Mouse (Mus musculus) spleen, adult 2 months (tissue): Measurements from ENCODE around the gene Stac. TPM values are rescaled to one million over a fixed set of nuclear protein-coding genes. Genes with fewer than 3 reads are reported as not detected.

ENCODE experiments used
- DNase-seq, 2 experiments: peaks; one replicate each; pipeline versions ENCODE4 v3.0.0 to v3.0.0-alpha.2; 2012 to 2021; ENCODE audit warnings: low spot score in 2 of 2, low read depth in 1 of 2
- H3K27ac ChIP-seq: fragments of 200-500 bp; 2 replicates; pipeline ENCODE4 v1.5.1; 2012; ENCODE audit warnings: low read length, inconsistent platforms; ENCODE audit not compliant: insufficient read depth
- H3K27me3 ChIP-seq: fragments of 200-500 bp; 2 replicates; pipeline ENCODE4 v1.6.1; 2012; ENCODE audit warnings: mild to moderate bottlenecking, moderate library complexity, low read length, inconsistent platforms; ENCODE audit not compliant: control insufficient read depth, insufficient read depth
- H3K36me3 ChIP-seq: fragments of 200-500 bp; 2 replicates; pipeline ENCODE4 v1.6.1; 2012; ENCODE audit warnings: mild to moderate bottlenecking, low read length, inconsistent platforms; ENCODE audit not compliant: control insufficient read depth, insufficient read depth
- H3K4me1 ChIP-seq: fragments of 200-500 bp; 2 replicates; pipeline ENCODE4 v1.6.1; 2011; ENCODE audit warnings: inconsistent platforms; ENCODE audit not compliant: control insufficient read depth, insufficient read depth, insufficient read length
- H3K4me3 ChIP-seq: fragments of 200-500 bp; 2 replicates; pipeline ENCODE4 v1.5.1; 2011; ENCODE audit warnings: mild to moderate bottlenecking, inconsistent platforms; ENCODE audit not compliant: insufficient read depth, insufficient read length; ENCODE audit errors: extremely low read depth
- CTCF ChIP-seq: fragments of 200-500 bp; IDR thresholded peaks from 2 replicates; pipeline ENCODE4 v1.5.1; 2011; ENCODE audit warnings: mild to moderate bottlenecking, inconsistent platforms; ENCODE audit not compliant: insufficient read depth, insufficient read length, insufficient replicate concordance; ENCODE audit errors: extremely low read depth
- POLR2A ChIP-seq: fragments of 200-500 bp; IDR thresholded peaks from 2 replicates; pipeline ENCODE4 v1.6.1; 2011; ENCODE audit warnings: low read depth, low read length, inconsistent platforms
- WGBS: fragments of 180-500 bp; shearing (Covaris S2); methylation state at CpG from one replicate; pipeline ENCODE4 v1.1.7; 2018; 5-methylcytosine and 5-hydroxymethylcytosine counted together
- polyA plus RNA-seq: library from polyadenylated mRNA; depleted of rRNA; stranded (reverse); fragments of >200 nt; gene quantifications from 2 replicates; pipeline ENCODE4 v1.2.3, GENCODE M21; 2012

The Stac gene
- polyA plus RNA-seq, 1 experiment = 0.07 TPM

- DNase-seq = no peak
- 92% methylated on average over 3 of the region's 3 CpGs for WGBS
- H3K36me3 ChIP-seq = no peaks in the 10 kb centered on the region
- H3K27me3 ChIP-seq = no peaks in the 10 kb centered on the region
- TF ChIP-seq POLR2A (no peak), CTCF (no peak)
- H3K4me1 ChIP-seq = no peaks in the 10 kb centered on the region
- H3K27ac ChIP-seq = no peak overlapping the region
- no peak overlapping the region for H3K4me3 ChIP-seq
Observed at GRCm38 (mm10) chr9:111523871-111524270, 166.3 kb downstream of the Stac start.

GRCm38 (mm10) chr9:111523111-111523510, 167.0 kb downstream of the Stac start:
- no peak for TF ChIP-seq CTCF
- no peak for TF ChIP-seq POLR2A
- 88% methylated on average over 11 of the region's 11 CpGs for WGBS
- Histone ChIP-seq H3K36me3 (no peaks in the 10 kb centered on the region), H3K27ac (no peak overlapping the region), H3K27me3 (no peaks in the 10 kb centered on the region), H3K4me3 (no peak overlapping the region), H3K4me1 (no peaks in the 10 kb centered on the region)
- DNase-seq = no peak

- Histone ChIP-seq H3K36me3 (no peaks in the 10 kb centered on the region), H3K27ac (no peak overlapping the region), H3K4me3 (no peak overlapping the region), H3K27me3 (no peaks in the 10 kb centered on the region), H3K4me1 (no peaks in the 10 kb centered on the region)
- no peak for TF ChIP-seq CTCF
- TF ChIP-seq POLR2A = no peak
- WGBS = 78% methylated on average over 7 of the region's 7 CpGs
- DNase-seq = no peak
Observed at GRCm38 (mm10) chr9:111522226-111522625, 167.9 kb downstream of the Stac start.

GRCm38 (mm10) chr9:111515536-111515935, 174.6 kb downstream of the Stac start:
- H3K27me3 ChIP-seq = no peaks in the 10 kb centered on the region

GRCm38 (mm10) chr9:111514586-111515473, 175.3 kb downstream of the Stac start:
- Histone ChIP-seq H3K27ac (no peak overlapping the region), H3K4me3 (no peak overlapping the region), H3K4me1 (no peaks in the 10 kb centered on the region), H3K27me3 (no peaks in the 10 kb centered on the region), H3K36me3 (no peaks in the 10 kb centered on the region)
- no peak for TF ChIP-seq CTCF
- no peak for TF ChIP-seq POLR2A
- WGBS = 88% methylated on average over 15 of the region's 15 CpGs
- no peak for DNase-seq

More at GRCm38 (mm10) chr9:111515536-111515935, 174.6 kb downstream of the Stac start:
- Histone ChIP-seq H3K36me3 (no peaks in the 10 kb centered on the region), H3K4me3 (no peak overlapping the region), H3K27ac (no peak overlapping the region), H3K4me1 (no peaks in the 10 kb centered on the region)
- no peak for DNase-seq
- 82% methylated on average over 3 of the region's 3 CpGs for WGBS
- TF ChIP-seq POLR2A (no peak), CTCF (no peak)
